Mouse (Mus musculus) stomach, postnatal 0 days (tissue): ENCODE results near the gene Ago1.

ENCODE experiments used
- CTCF ChIP-seq: IDR thresholded peaks from 2 replicates; pipeline ENCODE4 v1.5.1; 2016; ENCODE audit warnings: antibody characterized with exemption, low read depth, mild to moderate bottlenecking, moderate library complexity
- EP300 ChIP-seq: optimal IDR thresholded peaks from 2 replicates; pipeline ENCODE3; 2016; ENCODE audit warnings: antibody characterized with exemption

GRCm38 (mm10) chr4:126502141-126502976, 34.0 kb upstream of the Ago1 start:
- TF ChIP-seq CTCF (no peak), EP300 (no peak)
